Mouse (Mus musculus) G1E-ER4 (cell line): Measurements from ENCODE around the gene Vps35l. TPM values are rescaled to one million over a fixed set of nuclear protein-coding genes. Genes with fewer than 3 reads are reported as not detected.

Experiments
- GATA1 ChIP-seq: IDR thresholded peaks from one replicate; pipeline ENCODE4 v1.8.0; 2012; ENCODE audit warnings: low read length, inconsistent platforms
- polyA plus RNA-seq: library from polyadenylated mRNA; stranded (reverse); fragments of >175 nt; gene quantifications from 2 replicates; pipeline ENCODE4 v1.2.3, GENCODE M21; 2012

Vps35l gene
- 8.0 and 21.0 TPM in 2 replicates for polyA plus RNA-seq

- no peak for TF ChIP-seq GATA1
Observed at GRCm38 (mm10) chr7:118739975-118740531, at the start of gene Vps35l. TSS of gene Vps35l (plus strand) at chr7:118740226.

GRCm38 (mm10) chr7:118691287-118691686 lies 48.7 kb upstream of the Vps35l start:
- TF ChIP-seq GATA1: no peak

GRCm38 (mm10) chr7:118696146-118696545 lies 43.9 kb upstream of the Vps35l start:
- no peak for TF ChIP-seq GATA1

GRCm38 (mm10) chr7:118697168-118697567 lies 42.9 kb upstream of the Vps35l start:
- no peak for TF ChIP-seq GATA1

- no peak for TF ChIP-seq GATA1
Observed at GRCm38 (mm10) chr7:118698882-118699281, 41.1 kb upstream of the Vps35l start.

GRCm38 (mm10) chr7:118703144-118703561 lies 36.9 kb upstream of the Vps35l start:
- TF ChIP-seq GATA1: no peak

- no peak for TF ChIP-seq GATA1
Observed at GRCm38 (mm10) chr7:118704001-118704850, 35.8 kb upstream of the Vps35l start.

GRCm38 (mm10) chr7:118705101-118705961 lies 34.7 kb upstream of the Vps35l start, which contains the start of gene Gde1:
TSS of gene Gde1 (minus strand) at chr7:118705778.
- no peak for TF ChIP-seq GATA1

GRCm38 (mm10) chr7:118706051-118706450 lies 34.0 kb upstream of the Vps35l start:
- TF ChIP-seq GATA1: no peak

- TF ChIP-seq GATA1: no peak
Observed at GRCm38 (mm10) chr7:118706488-118706887, 33.5 kb upstream of the Vps35l start.

- no peak for TF ChIP-seq GATA1
Observed at GRCm38 (mm10) chr7:118707216-118707615, 32.8 kb upstream of the Vps35l start.

- no peak for TF ChIP-seq GATA1
Observed at GRCm38 (mm10) chr7:118708002-118708401, 32.0 kb upstream of the Vps35l start.

GRCm38 (mm10) chr7:118710776-118711175 lies 29.2 kb upstream of the Vps35l start:
- no peak for TF ChIP-seq GATA1

- no peak for TF ChIP-seq GATA1
Observed at GRCm38 (mm10) chr7:118712228-118713173, 27.5 kb upstream of the Vps35l start, which contains the start of gene Ccp110. TSS of gene Ccp110 (plus strand) at chr7:118712552.

- no peak for TF ChIP-seq GATA1
Observed at GRCm38 (mm10) chr7:118714873-118715272, 25.2 kb upstream of the Vps35l start.
